Mouse (Mus musculus): ENCODE data around the gene Gm28710.

The Gm28710 gene

GRCm38 (mm10) chr5:16791243-16791860 lies at the start of gene Gm28710:
TSS of gene Gm28710 (plus strand) at chr5:16791810.
- no peak for DNase-seq (ENCODE audit: inconsistent age in 2 of 2, low spot score in 1 of 2)

- DNase-seq (ENCODE audit: inconsistent age in 2 of 2, low spot score in 1 of 2): no peak
These were observed 14.4 kb upstream of the Gm28710 start for GRCm38 (mm10) chr5:16777176-16777575.

GRCm38 (mm10) chr5:16778610-16779172 lies 12.9 kb upstream of the Gm28710 start:
- no peak for DNase-seq (ENCODE audit: inconsistent age in 2 of 2, low spot score in 1 of 2)

GRCm38 (mm10) chr5:16785627-16786026 lies 6.0 kb upstream of the Gm28710 start:
- DNase-seq (ENCODE audit: inconsistent age in 2 of 2, low spot score in 1 of 2): no peak

GRCm38 (mm10) chr5:16794972-16795371 lies 3.4 kb downstream of the Gm28710 start:
- DNase-seq (ENCODE audit: inconsistent age in 2 of 2, low spot score in 1 of 2): no peak

GRCm38 (mm10) chr5:16802726-16803125 lies 11.1 kb downstream of the Gm28710 start:
- DNase-seq (ENCODE audit: inconsistent age in 2 of 2, low spot score in 1 of 2): no peak

GRCm38 (mm10) chr5:16838991-16839390 lies 47.4 kb downstream of the Gm28710 start:
- DNase-seq (ENCODE audit: inconsistent age in 2 of 2, low spot score in 1 of 2): no peak

GRCm38 (mm10) chr5:16869309-16869915 lies 77.8 kb downstream of the Gm28710 start:
- peak; percentile 41 to 90 for DNase-seq (ENCODE audit: inconsistent age in 2 of 2, low spot score in 1 of 2)

GRCm38 (mm10) chr5:16894161-16894560 lies 102.6 kb downstream of the Gm28710 start:
- DNase-seq (ENCODE audit: inconsistent age in 2 of 2, low spot score in 1 of 2): no peak

GRCm38 (mm10) chr5:16919791-16920190 lies 128.2 kb downstream of the Gm28710 start:
- DNase-seq (ENCODE audit: inconsistent age in 2 of 2, low spot score in 1 of 2): no peak

- DNase-seq (ENCODE audit: inconsistent age in 2 of 2, low spot score in 1 of 2): no peak
These were observed 130.9 kb downstream of the Gm28710 start for GRCm38 (mm10) chr5:16922473-16922872.

Data from adrenal gland, adult (tissue).